Mouse (Mus musculus) liver, embryonic 14.5 days (tissue): ENCODE measurements around the gene Fam151a.

Source experiments
- CTCF ChIP-seq: IDR thresholded peaks from 2 replicates; pipeline ENCODE4 v1.5.1; 2016; ENCODE audit warnings: antibody characterized with exemption, low read depth, control low read depth
- EP300 ChIP-seq: IDR thresholded peaks from 2 replicates; pipeline ENCODE4 v1.6.1; 2016; ENCODE audit warnings: antibody characterized with exemption, low read depth

- no peak for TF ChIP-seq CTCF
- no peak for TF ChIP-seq EP300
These were observed 12.2 kb downstream of the Fam151a start for GRCm38 (mm10) chr4:106745862-106746261.
